Mouse (Mus musculus) cerebellum, adult 2 months (tissue): ENCODE results near the gene Lrrc15. TPM values are rescaled to one million over a fixed set of nuclear protein-coding genes. Genes with fewer than 3 reads are reported as not detected.

Source experiments
- DNase-seq, 2 experiments: peaks; one replicate each; pipeline ENCODE4 v3.0.0; 2021
- H3K27ac ChIP-seq: fragments of 200-500 bp; 2 replicates; pipeline ENCODE4 v1.5.1; 2012; ENCODE audit warnings: low read length, control low read depth, inconsistent platforms; ENCODE audit not compliant: insufficient read depth
- H3K27me3 ChIP-seq: fragments of 200-500 bp; 2 replicates; pipeline ENCODE4 v1.6.1; 2012; ENCODE audit warnings: inconsistent platforms, mild to moderate bottlenecking, low read length, moderate library complexity; ENCODE audit not compliant: control insufficient read depth, insufficient read depth
- H3K4me1 ChIP-seq: fragments of 200-500 bp; 2 replicates; pipeline ENCODE4 v1.6.1; 2011; ENCODE audit warnings: low read length; ENCODE audit not compliant: control insufficient read depth, insufficient read depth
- H3K4me3 ChIP-seq: fragments of 200-500 bp; replicated peaks from 2 replicates; pipeline ENCODE3; 2011; ENCODE audit warnings: mild to moderate bottlenecking, low read depth, low read length, control low read depth; ENCODE audit not compliant: insufficient read depth
- CTCF ChIP-seq: fragments of 200-500 bp; IDR thresholded peaks from 2 replicates; pipeline ENCODE4 v1.5.1; 2011; ENCODE audit warnings: low read depth, mild to moderate bottlenecking, control low read depth, low read length, moderate library complexity, borderline replicate concordance; ENCODE audit not compliant: insufficient read depth
- POLR2A ChIP-seq: fragments of 200-500 bp; IDR thresholded peaks from 2 replicates; pipeline ENCODE4 v1.6.1; 2011; ENCODE audit warnings: low read length, control low read depth, borderline replicate concordance; ENCODE audit not compliant: insufficient read depth
- WGBS: fragments of 180-500 bp; shearing (Covaris S2); methylation state at CpG from one replicate; pipeline ENCODE4 v1.1.7; 2018; 5-methylcytosine and 5-hydroxymethylcytosine counted together
- polyA plus RNA-seq: library from polyadenylated mRNA; depleted of rRNA; stranded (reverse); fragments of >200 nt; gene quantifications from 2 replicates; pipeline ENCODE4 v1.2.3, GENCODE M21; 2012

Gene Lrrc15
- polyA plus RNA-seq, 1 experiment: not detected

GRCm38 (mm10) chr16:30262157-30262556, 20.9 kb downstream of the Lrrc15 start:
- TF ChIP-seq POLR2A: no peak
- TF ChIP-seq CTCF: no peak
- H3K27me3 ChIP-seq: no peaks in the 10 kb centered on the region
- no peak overlapping the region for H3K27ac ChIP-seq
- H3K4me3 ChIP-seq: no peak overlapping the region
- no peaks in the 10 kb centered on the region; the same call in 1 of the 2 replicates for H3K4me1 ChIP-seq
- 87% methylated on average over 10 of the region's 10 CpGs for WGBS
- DNase-seq: no peak

GRCm38 (mm10) chr16:30261341-30261740, 21.7 kb downstream of the Lrrc15 start:
- Histone ChIP-seq H3K4me1 (no peaks in the 10 kb centered on the region; the same call in 1 of the 2 replicates), H3K27me3 (no peaks in the 10 kb centered on the region), H3K27ac (no peak overlapping the region), H3K4me3 (no peak overlapping the region)
- no peak for TF ChIP-seq POLR2A
- TF ChIP-seq CTCF: no peak
- WGBS: 92% methylated on average over 9 of the region's 9 CpGs
- DNase-seq: no peak

GRCm38 (mm10) chr16:30260012-30260635, 22.9 kb downstream of the Lrrc15 start:
- H3K4me3 ChIP-seq: no peak overlapping the region
- no peak for DNase-seq
- WGBS: 39% methylated on average over 15 of the region's 15 CpGs
- no peak overlapping the region for H3K27ac ChIP-seq
- H3K27me3 ChIP-seq: no peaks in the 10 kb centered on the region
- H3K4me1 ChIP-seq: no peaks in the 10 kb centered on the region; the same call in 1 of the 2 replicates
- TF ChIP-seq POLR2A (no peak), CTCF (no peak)

DNA sequence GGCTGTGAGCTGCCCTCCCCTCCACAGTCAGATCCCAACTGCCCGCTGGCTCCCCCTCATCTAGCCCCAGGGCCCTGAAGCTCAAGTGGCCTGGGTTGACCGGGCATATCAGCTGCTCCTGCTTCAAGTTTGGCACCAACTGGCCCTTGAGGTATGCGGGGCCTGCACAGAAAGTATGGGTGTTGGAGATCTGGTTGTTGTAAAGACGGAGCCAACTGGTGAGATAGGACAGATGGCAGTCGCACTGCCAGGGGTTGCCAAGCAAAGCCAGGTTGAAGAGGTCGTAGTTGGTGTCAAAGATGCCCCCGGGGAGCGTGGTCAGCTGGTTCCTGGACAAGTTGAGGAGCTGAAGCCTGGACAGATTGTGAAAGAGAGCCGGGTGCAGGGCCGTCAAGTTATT, 23.6 kb downstream of the Lrrc15 start:
- 27% methylated on average over 10 of the region's 10 CpGs for WGBS
- Histone ChIP-seq H3K27ac (no peak overlapping the region), H3K4me3 (no peak overlapping the region), H3K4me1 (no peaks in the 10 kb centered on the region; the same call in 1 of the 2 replicates), H3K27me3 (no peaks in the 10 kb centered on the region)
- no peak for DNase-seq
- TF ChIP-seq POLR2A (no peak), CTCF (no peak)

DNA sequence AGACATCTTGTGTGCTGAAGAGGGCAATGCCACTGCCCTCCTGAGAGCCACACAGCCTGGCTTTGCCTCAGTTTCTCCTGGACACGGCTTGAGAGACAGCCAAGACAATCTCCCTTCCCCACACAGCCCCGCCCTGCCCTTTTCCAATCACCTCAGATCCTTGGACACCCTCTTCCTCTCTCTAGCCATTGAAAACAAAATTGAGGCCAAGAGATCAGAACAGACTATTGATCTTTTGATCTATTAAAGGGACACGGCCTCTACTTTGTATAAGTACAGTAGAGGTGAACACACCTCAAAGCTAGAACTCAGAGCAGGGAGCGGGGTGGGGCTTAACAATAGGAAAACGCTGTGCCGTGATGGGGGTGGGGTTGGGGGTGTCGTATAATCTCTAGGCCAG, 24.6 kb downstream of the Lrrc15 start:
- Histone ChIP-seq H3K27ac (no peak overlapping the region), H3K4me1 (no peaks in the 10 kb centered on the region; the same call in 1 of the 2 replicates), H3K27me3 (no peaks in the 10 kb centered on the region), H3K4me3 (no peak overlapping the region)
- no peak for TF ChIP-seq CTCF
- TF ChIP-seq POLR2A: no peak
- WGBS: 89% methylated on average over 7 of the region's 7 CpGs
- DNase-seq: no peak

GRCm38 (mm10) chr16:30257718-30258117, 25.3 kb downstream of the Lrrc15 start:
- no peak overlapping the region for H3K4me3 ChIP-seq
- H3K27me3 ChIP-seq: no peaks in the 10 kb centered on the region
- WGBS: 82% methylated on average over 9 of the region's 9 CpGs
- DNase-seq: no peak
- TF ChIP-seq CTCF: no peak
- no peak for TF ChIP-seq POLR2A
- no peaks in the 10 kb centered on the region; the same call in 1 of the 2 replicates for H3K4me1 ChIP-seq
- no peak overlapping the region for H3K27ac ChIP-seq

GRCm38 (mm10) chr16:30255061-30255460, 28.0 kb downstream of the Lrrc15 start:
- no peaks in the 10 kb centered on the region; the same call in 1 of the 2 replicates for H3K27me3 ChIP-seq
- TF ChIP-seq CTCF (no peak), POLR2A (no peak)
- WGBS: 85% methylated on average over 7 of the region's 7 CpGs

GRCm38 (mm10) chr16:30253900-30254299, 29.2 kb downstream of the Lrrc15 start:
- no peaks in the 10 kb centered on the region; the same call in 1 of the 2 replicates for H3K27me3 ChIP-seq
- H3K4me1 ChIP-seq: no peaks in the 10 kb centered on the region
- 83% methylated on average over 9 of the region's 9 CpGs for WGBS
- no peak for DNase-seq
- TF ChIP-seq CTCF: no peak
- no peak for TF ChIP-seq POLR2A
- H3K4me3 ChIP-seq: no peak overlapping the region
- H3K27ac ChIP-seq: no peak overlapping the region

More at GRCm38 (mm10) chr16:30255061-30255460, 28.0 kb downstream of the Lrrc15 start:
- H3K4me3 ChIP-seq: no peak overlapping the region
- no peak overlapping the region for H3K27ac ChIP-seq
- DNase-seq: no peak
- H3K4me1 ChIP-seq: no peaks in the 10 kb centered on the region; the same call in 1 of the 2 replicates
